Mouse (Mus musculus): Measurements from ENCODE around the gene Efnb3. TPM values are rescaled to one million over a fixed set of nuclear protein-coding genes. Genes with fewer than 3 reads are reported as not detected.
A peak's percentile ranks its signal among the peaks of the same experiment; 100 is the strongest.
"Not testable (repeated sequence)": the region's sequence is repeated elsewhere in the genome, so short reads cannot be mapped to it uniquely, and the experiment has no call there.

The Efnb3 gene
- polyA plus RNA-seq, 1 experiment from 2014 or later = 9.6 TPM

DNA sequence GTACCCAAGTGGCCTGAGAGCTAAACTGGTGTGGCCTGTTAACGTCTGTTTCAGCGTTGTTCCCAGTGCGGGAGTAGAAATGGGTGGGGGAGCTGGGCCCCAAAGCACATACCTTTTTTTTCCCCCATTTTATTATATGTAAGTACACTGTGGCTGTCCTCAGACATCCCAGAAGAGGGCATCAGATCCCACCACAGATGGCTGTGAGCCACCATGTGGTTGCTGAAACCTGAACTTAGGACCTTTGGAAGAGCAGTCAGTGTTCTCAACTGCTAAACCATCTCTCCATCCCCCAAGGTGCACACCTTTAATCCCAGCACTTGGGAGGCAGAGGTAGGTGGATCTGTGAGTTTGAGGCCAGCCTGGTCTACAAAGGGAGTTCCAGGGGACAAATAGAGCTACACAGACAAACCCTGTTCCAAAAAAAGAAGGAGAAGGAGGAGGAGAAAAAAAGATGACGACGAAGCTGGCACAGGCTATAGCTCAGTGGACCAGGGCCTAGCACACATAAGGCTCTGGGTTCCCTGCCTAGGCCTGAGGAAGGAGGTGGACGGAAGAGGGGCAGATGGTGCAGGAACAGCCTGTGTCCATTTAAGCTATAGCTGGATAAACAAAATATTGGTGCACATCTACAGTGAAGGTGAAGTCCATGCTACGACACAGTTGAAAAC lies 27.4 kb downstream of the Efnb3 start:
- no peaks in the 10 kb centered on the region for H3K36me3 ChIP-seq (ENCODE audit: control insufficient read depth, insufficient read depth, low read length)
- no peak overlapping the region for H3K27ac ChIP-seq (ENCODE audit: low read depth, low read length)
- no peak overlapping the region for H3K4me3 ChIP-seq (ENCODE audit: low read depth, low read length)
- 80% methylated on average over 7 of the region's 7 CpGs for WGBS
- no peaks in the 10 kb centered on the region for H3K9me3 ChIP-seq (ENCODE audit: control insufficient read depth, low read length)
- no peak for ATAC-seq (ENCODE audit: insufficient read depth, low FRiP score, low TSS enrichment)
- DNase-seq (ENCODE audit: low spot score) = no peak
- peaks cover 4% of the 10 kb centered on the region for H3K4me1 ChIP-seq (ENCODE audit: control insufficient read depth, insufficient read depth, low read length)
- H3K27me3 ChIP-seq (ENCODE audit: control insufficient read depth, insufficient read depth, low read length) = no peaks in the 10 kb centered on the region
- H3K4me2 ChIP-seq (ENCODE audit: low read depth) = no peak overlapping the region
- H3K9ac ChIP-seq (ENCODE audit: low read length) = no peak overlapping the region

DNA sequence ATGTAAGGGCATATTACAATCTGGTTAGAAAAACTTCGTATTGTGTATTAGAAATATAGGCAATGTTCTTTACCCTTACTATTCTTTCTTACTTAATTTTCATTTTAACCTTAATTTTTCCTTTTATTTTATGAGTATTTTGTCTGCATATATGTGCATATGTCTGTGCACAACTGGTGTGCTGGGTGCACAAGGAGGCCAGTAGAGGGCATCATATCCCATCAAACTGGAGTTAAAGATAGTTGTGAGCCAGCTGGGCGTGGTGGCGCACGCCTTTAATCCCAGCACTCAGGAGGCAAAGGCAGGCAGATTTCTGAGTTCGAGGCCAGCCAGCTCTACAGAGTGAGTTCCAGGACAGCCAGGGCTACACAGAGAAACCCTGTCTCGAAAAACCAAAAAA lies 29.2 kb downstream of the Efnb3 start:
- H3K4me2 ChIP-seq (ENCODE audit: low read depth); H3K4me1 ChIP-seq (ENCODE audit: control insufficient read depth, insufficient read depth, low read length); H3K9ac ChIP-seq (ENCODE audit: low read length); ATAC-seq (ENCODE audit: insufficient read depth, low FRiP score, low TSS enrichment); H3K9me3 ChIP-seq (ENCODE audit: control insufficient read depth, low read length); H3K27ac ChIP-seq (ENCODE audit: low read depth, low read length); H3K36me3 ChIP-seq (ENCODE audit: control insufficient read depth, insufficient read depth, low read length); H3K4me3 ChIP-seq (ENCODE audit: low read depth, low read length); DNase-seq (ENCODE audit: low spot score); H3K27me3 ChIP-seq (ENCODE audit: control insufficient read depth, insufficient read depth, low read length): not testable (repeated sequence)
- WGBS = 92% methylated on average over 6 of the region's 6 CpGs

DNA sequence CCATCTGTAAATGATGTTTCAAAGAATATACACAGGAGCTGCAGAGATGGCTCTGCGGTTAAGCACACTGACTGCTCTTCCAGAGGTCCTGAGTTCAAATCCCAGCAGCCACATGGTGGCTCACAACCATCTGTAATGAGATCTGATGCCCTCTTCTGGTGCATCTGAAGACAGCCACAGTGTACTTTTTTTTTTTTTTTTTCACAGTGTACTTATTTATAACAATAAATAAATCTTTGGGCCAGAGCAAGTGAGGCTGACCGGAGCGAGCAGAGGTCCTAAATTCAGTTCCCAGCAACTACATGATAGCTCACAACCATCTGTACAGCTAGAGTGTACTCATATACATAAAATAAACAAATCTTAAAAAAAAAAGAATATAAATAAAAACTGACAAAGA lies 29.7 kb downstream of the Efnb3 start:
- not testable (repeated sequence) for ATAC-seq (ENCODE audit: insufficient read depth, low FRiP score, low TSS enrichment); H3K36me3 ChIP-seq (ENCODE audit: control insufficient read depth, insufficient read depth, low read length); H3K9ac ChIP-seq (ENCODE audit: low read length); H3K9me3 ChIP-seq (ENCODE audit: control insufficient read depth, low read length); H3K4me2 ChIP-seq (ENCODE audit: low read depth); DNase-seq (ENCODE audit: low spot score); H3K4me3 ChIP-seq (ENCODE audit: low read depth, low read length); H3K27ac ChIP-seq (ENCODE audit: low read depth, low read length); H3K27me3 ChIP-seq (ENCODE audit: control insufficient read depth, insufficient read depth, low read length); H3K4me1 ChIP-seq (ENCODE audit: control insufficient read depth, insufficient read depth, low read length)
- 91% methylated on average over 3 of the region's 3 CpGs for WGBS

DNA sequence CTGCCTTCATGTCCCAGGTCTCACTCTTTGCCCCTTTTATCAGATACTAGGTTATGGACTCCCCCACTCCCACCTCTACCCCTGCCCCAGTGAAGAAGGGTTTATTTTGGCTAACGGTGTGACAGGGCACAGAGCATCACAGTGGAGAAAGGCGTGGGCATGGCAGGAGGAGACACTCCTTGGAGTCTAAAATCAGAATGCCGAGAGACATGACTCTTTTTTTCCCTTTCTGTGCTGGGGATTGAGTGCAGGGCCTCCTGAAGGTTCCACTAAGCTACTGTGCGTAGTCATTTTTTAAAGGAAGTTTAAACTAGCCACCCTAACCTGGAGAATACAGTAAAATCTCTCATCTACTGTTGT lies 32.0 kb downstream of the Efnb3 start:
- DNase-seq (ENCODE audit: low spot score) (no peak), ATAC-seq (ENCODE audit: insufficient read depth, low FRiP score, low TSS enrichment) (no peak)
- WGBS = 79% methylated on average over 4 of the region's 4 CpGs
- Histone ChIP-seq H3K27ac (ENCODE audit: low read depth, low read length) (peak overlapping the region; percentile 87; the same call in 1 of the 2 replicates), H3K27me3 (ENCODE audit: control insufficient read depth, insufficient read depth, low read length) (no peaks in the 10 kb centered on the region), H3K9ac (ENCODE audit: low read length) (peak overlapping the region; percentile 77; the same call in 1 of the 2 replicates), H3K4me3 (ENCODE audit: low read depth, low read length) (no peak overlapping the region), H3K36me3 (ENCODE audit: control insufficient read depth, insufficient read depth, low read length) (no peaks in the 10 kb centered on the region), H3K4me2 (ENCODE audit: low read depth) (peak overlapping the region; percentile 43), H3K4me1 (ENCODE audit: control insufficient read depth, insufficient read depth, low read length) (peaks cover 8% of the 10 kb centered on the region), H3K9me3 (ENCODE audit: control insufficient read depth, low read length) (no peaks in the 10 kb centered on the region)

DNA sequence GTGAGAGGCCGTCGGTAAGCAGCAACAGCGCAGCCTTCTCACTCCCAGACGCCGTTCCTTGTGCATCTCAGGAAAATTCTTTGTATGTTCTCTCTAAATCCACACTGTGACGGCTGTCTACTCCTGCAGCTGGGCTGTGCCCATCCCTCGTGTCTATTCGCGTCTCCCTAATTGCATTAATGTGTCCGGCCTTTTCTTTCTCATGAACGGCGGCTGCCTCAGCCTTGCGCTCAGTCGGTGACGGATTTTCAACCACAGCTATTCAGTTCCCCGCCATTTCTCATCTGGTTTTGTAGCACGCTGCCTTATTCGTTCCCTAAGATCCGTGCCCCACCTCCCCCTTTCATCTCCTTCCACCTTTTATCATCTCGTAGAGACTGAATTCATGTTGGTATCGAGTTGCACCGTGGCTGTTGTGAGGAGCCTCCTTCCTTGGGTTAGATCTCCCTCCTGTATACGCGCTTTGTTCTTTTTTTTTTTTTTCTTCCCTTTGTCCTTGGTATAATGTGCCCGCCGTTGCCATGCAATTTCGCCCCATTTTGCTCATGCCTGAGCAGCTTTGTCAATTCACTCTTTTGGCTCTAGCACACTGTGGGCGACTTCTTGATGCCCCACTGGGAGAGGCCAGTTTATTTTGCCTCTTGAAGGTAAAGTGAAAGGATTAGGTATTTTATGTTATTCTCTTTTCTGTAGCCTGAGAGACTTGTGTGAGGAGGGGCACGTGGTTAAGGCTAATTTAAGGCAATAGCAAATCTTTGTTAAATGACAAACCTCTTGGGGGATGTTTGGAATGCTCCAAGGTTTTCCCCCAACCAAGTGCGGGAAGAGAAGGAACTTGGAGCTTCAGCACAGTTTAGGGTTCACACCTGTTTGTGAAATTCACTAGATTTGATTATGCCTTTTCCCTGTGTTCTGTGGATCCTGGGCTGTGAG lies 32.6 kb downstream of the Efnb3 start:
- ATAC-seq (ENCODE audit: insufficient read depth, low FRiP score, low TSS enrichment) (peak; percentile 76; the same call in 1 of the 2 replicates), DNase-seq (ENCODE audit: low spot score) (peak; percentile 80)
- H3K36me3 ChIP-seq (ENCODE audit: control insufficient read depth, insufficient read depth, low read length) = no peaks in the 10 kb centered on the region
- peak overlapping the region; percentile 87 for H3K27ac ChIP-seq (ENCODE audit: low read depth, low read length)
- peak overlapping the region; percentile 19 for H3K4me3 ChIP-seq (ENCODE audit: low read depth, low read length)
- H3K9ac ChIP-seq (ENCODE audit: low read length) = peak overlapping the region; percentile 77
- no peaks in the 10 kb centered on the region for H3K9me3 ChIP-seq (ENCODE audit: control insufficient read depth, low read length)
- peak overlapping the region; percentile 43 for H3K4me2 ChIP-seq (ENCODE audit: low read depth)
- 3% methylated on average over 30 of the region's 30 CpGs for WGBS
- no peaks in the 10 kb centered on the region for H3K27me3 ChIP-seq (ENCODE audit: control insufficient read depth, insufficient read depth, low read length)
- H3K4me1 ChIP-seq (ENCODE audit: control insufficient read depth, insufficient read depth, low read length) = peaks cover 8% of the 10 kb centered on the region

DNA sequence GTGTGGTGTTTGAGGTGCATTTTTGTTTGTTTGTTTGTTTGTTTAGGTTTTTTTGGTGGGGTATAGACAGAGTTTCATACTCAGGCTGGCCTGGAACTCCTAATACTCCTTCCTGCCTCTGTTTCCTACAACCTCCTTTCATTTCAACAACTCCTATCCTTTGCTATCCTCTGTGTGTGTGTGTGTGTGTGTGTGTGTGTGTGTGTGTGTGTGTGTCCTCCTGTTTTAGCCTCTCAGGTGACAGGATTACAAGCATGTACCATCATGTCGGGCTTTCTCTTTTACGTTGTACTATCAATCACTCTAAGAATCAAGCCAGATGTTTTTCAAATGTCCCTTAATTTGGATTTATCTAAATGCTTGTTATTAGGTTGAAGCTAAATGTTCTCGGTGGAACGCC lies 33.4 kb downstream of the Efnb3 start:
- DNase-seq (ENCODE audit: low spot score) (no peak), ATAC-seq (ENCODE audit: insufficient read depth, low FRiP score, low TSS enrichment) (no peak)
- Histone ChIP-seq H3K4me3 (ENCODE audit: low read depth, low read length) (no peak overlapping the region), H3K27me3 (ENCODE audit: control insufficient read depth, insufficient read depth, low read length) (no peaks in the 10 kb centered on the region), H3K9ac (ENCODE audit: low read length) (peak overlapping the region; percentile 77), H3K4me2 (ENCODE audit: low read depth) (peak overlapping the region; percentile 43), H3K36me3 (ENCODE audit: control insufficient read depth, insufficient read depth, low read length) (no peaks in the 10 kb centered on the region), H3K9me3 (ENCODE audit: control insufficient read depth, low read length) (no peaks in the 10 kb centered on the region), H3K4me1 (ENCODE audit: control insufficient read depth, insufficient read depth, low read length) (peaks cover 8% of the 10 kb centered on the region), H3K27ac (ENCODE audit: low read depth, low read length) (peak overlapping the region; percentile 87)
- 30% methylated on average over 4 of the region's 4 CpGs for WGBS

DNA sequence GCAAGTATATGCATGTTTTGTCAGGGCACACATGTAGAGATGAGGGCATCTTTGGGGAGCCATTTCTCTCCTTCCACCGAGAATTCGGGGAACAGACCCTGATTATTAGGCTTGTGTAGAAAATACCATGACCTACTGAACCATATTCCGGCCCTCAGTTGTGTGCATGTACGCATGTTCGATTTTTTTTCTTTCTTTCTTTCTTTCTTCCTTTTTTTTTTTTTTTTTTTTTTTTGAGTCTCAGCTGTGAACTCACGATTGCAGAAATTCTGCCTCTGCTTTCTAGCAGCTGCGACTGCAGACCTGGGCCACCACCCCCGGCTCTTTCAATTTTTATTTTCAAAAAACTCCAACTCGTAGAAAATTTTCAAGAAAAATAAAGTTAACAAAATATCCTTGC lies 34.3 kb downstream of the Efnb3 start:
- no peak for ATAC-seq (ENCODE audit: insufficient read depth, low FRiP score, low TSS enrichment)
- no peak overlapping the region for H3K27ac ChIP-seq (ENCODE audit: low read depth, low read length)
- H3K9ac ChIP-seq (ENCODE audit: low read length) = no peak overlapping the region

DNA sequence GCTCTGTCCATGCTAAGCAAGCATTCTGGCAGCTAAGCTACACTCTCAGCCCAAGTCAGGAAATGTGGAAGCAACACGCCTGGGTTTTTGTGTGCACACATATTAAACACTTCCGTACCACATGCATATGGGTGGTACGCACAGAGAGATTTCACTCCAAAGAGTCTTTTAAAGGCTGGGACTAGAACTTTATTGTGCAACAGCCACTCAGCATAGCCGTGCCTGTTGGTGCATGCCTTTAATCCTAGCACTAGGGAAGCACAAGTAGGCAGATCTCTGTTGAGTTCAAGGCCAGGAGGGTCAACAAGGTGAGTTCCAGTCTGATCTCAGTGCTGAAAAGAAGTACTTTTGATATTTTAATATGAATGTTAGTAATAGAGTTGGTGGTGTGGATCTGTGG lies 36.4 kb downstream of the Efnb3 start:
- no peaks in the 10 kb centered on the region for H3K9me3 ChIP-seq (ENCODE audit: control insufficient read depth, low read length)
- no peaks in the 10 kb centered on the region for H3K27me3 ChIP-seq (ENCODE audit: control insufficient read depth, insufficient read depth, low read length)
- peaks cover 8% of the 10 kb centered on the region for H3K4me1 ChIP-seq (ENCODE audit: control insufficient read depth, insufficient read depth, low read length)
- H3K9ac ChIP-seq (ENCODE audit: low read length) = no peak overlapping the region
- WGBS = 93% methylated on average over 4 of the region's 4 CpGs
- no peak for DNase-seq (ENCODE audit: low spot score)
- no peak overlapping the region for H3K27ac ChIP-seq (ENCODE audit: low read depth, low read length)
- ATAC-seq (ENCODE audit: insufficient read depth, low FRiP score, low TSS enrichment) = no peak
- no peaks in the 10 kb centered on the region for H3K36me3 ChIP-seq (ENCODE audit: control insufficient read depth, insufficient read depth, low read length)
- H3K4me3 ChIP-seq (ENCODE audit: low read depth, low read length) = no peak overlapping the region
- no peak overlapping the region for H3K4me2 ChIP-seq (ENCODE audit: low read depth)

More for the DNA sequence above, 34.3 kb downstream of the Efnb3 start:
- H3K36me3 ChIP-seq (ENCODE audit: control insufficient read depth, insufficient read depth, low read length) = no peaks in the 10 kb centered on the region
- no peak for DNase-seq (ENCODE audit: low spot score)
- no peaks in the 10 kb centered on the region for H3K27me3 ChIP-seq (ENCODE audit: control insufficient read depth, insufficient read depth, low read length)
- no peak overlapping the region for H3K4me2 ChIP-seq (ENCODE audit: low read depth)
- WGBS = 87% methylated on average over 9 of the region's 9 CpGs
- H3K9me3 ChIP-seq (ENCODE audit: control insufficient read depth, low read length) = no peaks in the 10 kb centered on the region
- H3K4me1 ChIP-seq (ENCODE audit: control insufficient read depth, insufficient read depth, low read length) = peaks cover 8% of the 10 kb centered on the region
- no peak overlapping the region for H3K4me3 ChIP-seq (ENCODE audit: low read depth, low read length)
